ENCODE assay signal across 14 mouse cellular contexts in genomic region chr5:147907144-147907543, GRCm38 (mm10). TPM values are rescaled to one million over a fixed set of nuclear protein-coding genes. Genes with fewer than 3 reads are reported as not detected.
DNase-seq lines count a peak whose midpoint lies in the region; TF ChIP-seq lines count a peak whose summit lies in the region.
"Had no signal": no experiment of that assay in that cellular context is flagged by ENCODE, and none has a peak within 500 bp of the region (broad histone marks: within the 10 kb centered on the region; RNA-seq: fewer than 3 reads in every experiment).

No protein-coding gene starts in this region.

- no peaks in the 10 kb centered on the region; the same call in 1 of the 2 replicates for H3K27me3 ChIP-seq in heart, adult 2 months (ENCODE audit: control insufficient read depth, insufficient read depth, low read length)
- H3K27me3 ChIP-seq in CH12.LX (replicated peaks): no peaks in the 10 kb centered on the region
- H3K27me3 ChIP-seq: forebrain, embryonic 12.5 days; liver, embryonic 15.5 days; midbrain, embryonic 15.5 days had no signal

- 63% methylated on average over 11 of the region's 11 CpGs for WGBS in heart, adult 2 months
- 51% methylated on average over 11 of the region's 11 CpGs for WGBS in lung, adult 2 months

- no peaks in the 10 kb centered on the region for H3K79me2 ChIP-seq in heart, adult 2 months (replicated peaks; ENCODE audit: control insufficient read depth, insufficient read depth, low read length)
- no peaks in the 10 kb centered on the region for H3K79me2 ChIP-seq in CH12.LX (replicated peaks; ENCODE audit: control insufficient read depth, extremely low read depth, insufficient read depth, poor library complexity, severe bottlenecking)

- in situ Hi-C loops in CH12.LX (cut with MboI; ENCODE audit: low pct_ligation_motif_present, low pct_unique_long_range_greater_than_20kb, low sequenced_read_pairs): no loop called here

- H3K27ac ChIP-seq in heart, adult 2 months: no peak overlapping the region
- H3K27ac ChIP-seq in CH12.LX (ENCODE audit: insufficient read depth, low read depth): no peak overlapping the region
- no peak overlapping the region for H3K27ac ChIP-seq in bone marrow macrophage, adult 2 months (ENCODE audit: insufficient read depth, low read depth, low read length)
- H3K27ac ChIP-seq: forebrain, embryonic 12.5 days; liver, embryonic 15.5 days; midbrain, embryonic 15.5 days had no signal

- no peak for TF ChIP-seq POLR2A in heart, adult 2 months (IDR thresholded peaks at IDR 0.05; ENCODE audit: insufficient read depth, low read depth, low read length)
- no peak for TF ChIP-seq POLR2A in lung, adult 2 months (IDR thresholded peaks at IDR 0.05; ENCODE audit: borderline replicate concordance, extremely low read depth, low read depth, low read length)
- no peak for TF ChIP-seq POLR2A in CH12.LX (IDR thresholded peaks at IDR 0.05; ENCODE audit: low read depth, low read length)
- no peak for TF ChIP-seq POLR2A in bone marrow macrophage, adult 2 months (IDR thresholded peaks at IDR 0.05; ENCODE audit: borderline replicate concordance, low read depth, low read length)

- H3K9ac ChIP-seq in heart, adult 2 months (ENCODE audit: low read depth, low read length): no peak overlapping the region
- no peak overlapping the region for H3K9ac ChIP-seq in CH12.LX (ENCODE audit: insufficient read depth, low read depth)
- H3K9ac ChIP-seq: forebrain, embryonic 12.5 days; liver, embryonic 15.5 days; midbrain, embryonic 15.5 days had no signal

- TF ChIP-seq EP300 in heart, adult 2 months (IDR thresholded peaks at IDR 0.05; ENCODE audit: insufficient read depth, low read depth, low read length): no peak
- TF ChIP-seq EP300 in CH12.LX (IDR thresholded peaks at IDR 0.05; ENCODE audit: low read length): no peak

- H3K4me2 ChIP-seq in CH12.LX (ENCODE audit: insufficient read depth, low read depth, poor library complexity, severe bottlenecking): no peak overlapping the region
- H3K4me2 ChIP-seq: forebrain, embryonic 12.5 days; liver, embryonic 15.5 days; midbrain, embryonic 15.5 days had no signal

- intact Hi-C loops in heart, adult 2 months (cut with DNase I): loop anchor here (5.0 kb wide), 1 partner anchor 40 kb away; no protein-coding TSS in a partner anchor
- intact Hi-C loops in heart, postnatal 14 days (cut with DNase I): no loop called here
- intact Hi-C loops in heart, postnatal 10 days (cut with DNase I): no loop called here

- no peaks in the 10 kb centered on the region for H3K36me3 ChIP-seq in heart, adult 2 months (ENCODE audit: control insufficient read depth, insufficient read depth, low read length)
- H3K36me3 ChIP-seq in CH12.LX (replicated peaks in 1 of 2; ENCODE audit: control insufficient read depth in 1 of 2, insufficient read depth in 1 of 2, low read length in 1 of 2): no peaks in the 10 kb centered on the region
- H3K36me3 ChIP-seq: forebrain, embryonic 12.5 days; liver, embryonic 15.5 days; midbrain, embryonic 15.5 days had no signal

- no peak; the same call in 1 of the 2 replicates for TF ChIP-seq RAD21 in CH12.LX (IDR thresholded peaks at IDR 0.05; ENCODE audit: low read depth, low read length)

- H3K4me1 ChIP-seq in heart, adult 2 months (ENCODE audit: control insufficient read depth, insufficient read depth, low read length): no peaks in the 10 kb centered on the region
- H3K4me1 ChIP-seq in lung, adult 2 months (ENCODE audit: control insufficient read depth, insufficient read depth, low read length): no peaks in the 10 kb centered on the region; the same call in 1 of the 2 replicates
- H3K4me1 ChIP-seq in CH12.LX (ENCODE audit: control insufficient read depth in 1 of 2, insufficient read depth in 2 of 2): no peaks in the 10 kb centered on the region
- peaks cover 14% of the 10 kb centered on the region for H3K4me1 ChIP-seq in bone marrow macrophage, adult 2 months (ENCODE audit: control insufficient read depth, insufficient read depth, low read length)
- H3K4me1 ChIP-seq: forebrain, embryonic 12.5 days; midbrain, embryonic 15.5 days had no signal

- H3K4me3 ChIP-seq in heart, adult 2 months: no peak overlapping the region
- H3K4me3 ChIP-seq in lung, adult 2 months (replicated peaks; ENCODE audit: extremely low read depth, low read depth, low read length): no peak overlapping the region
- no peak overlapping the region for H3K4me3 ChIP-seq in CH12.LX (replicated peaks in 1 of 3; ENCODE audit: low read depth in 2 of 3, low read length in 2 of 3, poor library complexity in 1 of 3)
- H3K4me3 ChIP-seq in bone marrow macrophage, adult 2 months (ENCODE audit: insufficient read depth, low read length): no peak overlapping the region
- H3K4me3 ChIP-seq: forebrain, embryonic 12.5 days; liver, embryonic 15.5 days; midbrain, embryonic 15.5 days had no signal

- TF ChIP-seq CTCF in heart, adult 2 months (IDR thresholded peaks at IDR 0.05): peak; percentile 53
- TF ChIP-seq CTCF in lung, adult 2 months (IDR thresholded peaks at IDR 0.05; ENCODE audit: insufficient read depth, low read length): 0 out of 2 replicates have a peak, but pooled peaks have one; percentile 17
- TF ChIP-seq CTCF in CH12.LX (conservative IDR thresholded peaks at IDR 0.05 in 1 of 2, IDR thresholded peaks at IDR 0.05 in 1 of 2; ENCODE audit: low read depth in 2 of 2, low read length in 2 of 2): peak; percentile 15 to 17; a peak in 1 of 4 replicates
- 0 out of 2 replicates have a peak, but pooled peaks have one; percentile 15 for TF ChIP-seq CTCF in bone marrow macrophage, adult 2 months (IDR thresholded peaks at IDR 0.05; ENCODE audit: low read depth, low read length)

- dilution Hi-C loops in CH12.LX (cut with MboI; ENCODE audit: extremely low pct_ligation_motif_present, extremely low pct_unique_long_range_greater_than_20kb, low sequenced_read_pairs): no loop called here

- no peak for DNase-seq in heart, adult 2 months
- no peak for DNase-seq in heart, postnatal 14 days
- no peak for DNase-seq in lung, adult 2 months
- no peak for DNase-seq in lung, postnatal 4 days
- DNase-seq in CH12.LX (ENCODE audit: extremely low read depth): no peak
- DNase-seq in cerebellum, adult 11 months: no peak
- DNase-seq in heart, postnatal 10 days: no peak
- DNase-seq: cerebellum, adult 11-12 months; kidney, postnatal 14 days; thymus, postnatal 36 days had no signal

- H3K9me3 ChIP-seq in CH12.LX (replicated peaks; ENCODE audit: low read length): peaks cover 3% of the 10 kb centered on the region
- H3K9me3 ChIP-seq: liver, embryonic 15.5 days; midbrain, embryonic 15.5 days had no signal

TF ChIP-seq in CH12.LX, 34 proteins besides CTCF, POLR2A, EP300 and RAD21:
- no peak for TF ChIP-seq CHD2 (IDR thresholded peaks at IDR 0.05; ENCODE audit: low read length)
- TF ChIP-seq KAT2A (IDR thresholded peaks at IDR 0.05; ENCODE audit: insufficient replicate concordance, low read length): no peak
- no peak for TF ChIP-seq JUND (conservative IDR thresholded peaks at IDR 0.05; ENCODE audit: low read depth, low read length)
- no peak for TF ChIP-seq ZC3H11A (IDR thresholded peaks at IDR 0.05; ENCODE audit: low read depth, low read length)
- no peak for TF ChIP-seq MEF2A (IDR thresholded peaks at IDR 0.05; ENCODE audit: borderline replicate concordance, low read depth, low read length)
- no peak for TF ChIP-seq USF2 (conservative IDR thresholded peaks at IDR 0.05; ENCODE audit: low read depth, low read length)
- no peak for TF ChIP-seq BHLHE40 (IDR thresholded peaks at IDR 0.05; ENCODE audit: low read depth, low read length)

RNA-seq across cellular contexts. Expression of gene Slc46a3, which starts 12.5 kb away (rescaled TPM):
- 10 to 100 TPM in 1 of 2 experiments, 1 to 10 TPM in 1; 7.1 to 16.4 TPM for total RNA-seq in heart, adult 2 months (2021)
- polyA plus RNA-seq in heart, adult 2 months (2012; rRNA removed): 22.5 and 30.1 TPM in 2 replicates
- 1 to 10 TPM; 6.1 to 8.1 TPM for total RNA-seq in heart, postnatal 14 days (2021)
- polyA plus RNA-seq in lung, adult 2 months (2012; rRNA removed): 41.4 and 46.5 TPM in 2 replicates
- total RNA-seq in CH12.LX (2012; rRNA removed): 5.1 and 6.6 TPM in 2 replicates
- total RNA-seq in CH12.LX (2014; rRNA removed): 3.5 and 4.8 TPM in 2 replicates
- 4.4 and 6.5 TPM in 2 replicates for polyA plus RNA-seq in CH12.LX (2012; ENCODE audit: insufficient read length, low read depth)
- 172 and 173 TPM in 2 replicates for polyA plus RNA-seq in bone marrow macrophage, adult 2 months (2012; ENCODE audit: insufficient read depth, insufficient read length, missing spikeins)
- 1 to 10 TPM; 3.4 to 3.5 TPM for total RNA-seq in heart, postnatal 10 days (2021)

RNA-seq across cellular contexts. Expression of gene Pomp, which starts 46.9 kb away (rescaled TPM):
- 100 to 1,000 TPM; 137 to 176 TPM for total RNA-seq in heart, adult 2 months (2021)
- 86.5 and 118 TPM in 2 replicates for polyA plus RNA-seq in heart, adult 2 months (2012; rRNA removed)
- 100 to 1,000 TPM; 114 to 129 TPM for total RNA-seq in heart, postnatal 14 days (2021)
- polyA plus RNA-seq in lung, adult 2 months (2012; rRNA removed): 33.9 and 47.1 TPM in 2 replicates
- total RNA-seq in CH12.LX (2012; rRNA removed) (164 and 227 TPM in 2 replicates), CH12.LX (2014; rRNA removed) (615 and 618 TPM in 2 replicates)
- 238 and 303 TPM in 2 replicates for polyA plus RNA-seq in CH12.LX (2012; ENCODE audit: insufficient read length, low read depth)
- 312 and 343 TPM in 2 replicates for polyA plus RNA-seq in bone marrow macrophage, adult 2 months (2012; ENCODE audit: insufficient read depth, insufficient read length, missing spikeins)
- total RNA-seq in heart, postnatal 10 days (2021): 100 to 1,000 TPM; 114 to 133 TPM

RNA-seq across cellular contexts. Expression of gene Mtus2, which starts 50.0 kb away (rescaled TPM):
- total RNA-seq in heart, adult 2 months (2021): 100 to 1,000 TPM in 1 of 2 experiments, 10 to 100 TPM in 1; 96.9 to 109 TPM
- 53.5 and 82.6 TPM in 2 replicates for polyA plus RNA-seq in heart, adult 2 months (2012; rRNA removed)
- total RNA-seq in heart, postnatal 14 days (2021): 10 to 100 TPM; 76.9 to 89.0 TPM
- 4.7 and 6.1 TPM in 2 replicates for polyA plus RNA-seq in lung, adult 2 months (2012; rRNA removed)
- 0.13 TPM in 2 replicates for total RNA-seq in CH12.LX (2012; rRNA removed)
- total RNA-seq in CH12.LX (2014; rRNA removed): 0.03 TPM in 1 of 2 replicates, not detected in the other
- 0.29 TPM in 1 of 2 replicates, not detected in the other for polyA plus RNA-seq in CH12.LX (2012; ENCODE audit: insufficient read length, low read depth)
- 1.7 and 2.3 TPM in 2 replicates for polyA plus RNA-seq in bone marrow macrophage, adult 2 months (2012; ENCODE audit: insufficient read depth, insufficient read length, missing spikeins)
- total RNA-seq in heart, postnatal 10 days (2021): 100 to 1,000 TPM in 1 of 2 experiments, 10 to 100 TPM in 1; 88.3 to 114 TPM

Comparison
In these comparisons a context has a peak if more than half of its experiments do, and no peak if none do; other contexts are left out.
1. RNA of gene Mtus2, which starts 50.0 kb away (total RNA-seq): 88.3 to 114 TPM in heart, postnatal 10 days, 96.9 to 109 TPM in heart, adult 2 months and 76.9 to 89.0 TPM in heart, postnatal 14 days; 0.03 to 0.13 TPM in CH12.LX; every median in the first group is over 10 times any median in the second.
2. Peak in every context shown above with its lines, with median percentiles within 50 percentile points of each other: CTCF ChIP-seq.